Mouse (Mus musculus) left cerebral cortex, postnatal 25 days (tissue): Measurements from ENCODE around the gene Tlnrd1. TPM values are rescaled to one million over a fixed set of nuclear protein-coding genes. Genes with fewer than 3 reads are reported as not detected.
"Not testable (repeated sequence)": the region's sequence is repeated elsewhere in the genome, so short reads cannot be mapped to it uniquely, and the experiment has no call there.

ENCODE experiments used
- DNase-seq, 2 experiments: peaks; one replicate each; pipeline ENCODE4 v3.0.0; 2022; ENCODE audit warnings: low spot score in 2 of 2, mixed read lengths in 1 of 2
- intact Hi-C: fragments of 180-260 bp; cut with DNase I; formaldehyde crosslinking; loops from one replicate; pipeline ENCODE4 v1.15.1; 2025
- total RNA-seq, 2 experiments: library from RNA; stranded (reverse); gene quantifications; 2 replicates each; pipeline ENCODE4 v1.2.3; 2021

Tlnrd1 gene
- 10 to 100 TPM; 21.4 to 26.5 TPM for total RNA-seq

DNA sequence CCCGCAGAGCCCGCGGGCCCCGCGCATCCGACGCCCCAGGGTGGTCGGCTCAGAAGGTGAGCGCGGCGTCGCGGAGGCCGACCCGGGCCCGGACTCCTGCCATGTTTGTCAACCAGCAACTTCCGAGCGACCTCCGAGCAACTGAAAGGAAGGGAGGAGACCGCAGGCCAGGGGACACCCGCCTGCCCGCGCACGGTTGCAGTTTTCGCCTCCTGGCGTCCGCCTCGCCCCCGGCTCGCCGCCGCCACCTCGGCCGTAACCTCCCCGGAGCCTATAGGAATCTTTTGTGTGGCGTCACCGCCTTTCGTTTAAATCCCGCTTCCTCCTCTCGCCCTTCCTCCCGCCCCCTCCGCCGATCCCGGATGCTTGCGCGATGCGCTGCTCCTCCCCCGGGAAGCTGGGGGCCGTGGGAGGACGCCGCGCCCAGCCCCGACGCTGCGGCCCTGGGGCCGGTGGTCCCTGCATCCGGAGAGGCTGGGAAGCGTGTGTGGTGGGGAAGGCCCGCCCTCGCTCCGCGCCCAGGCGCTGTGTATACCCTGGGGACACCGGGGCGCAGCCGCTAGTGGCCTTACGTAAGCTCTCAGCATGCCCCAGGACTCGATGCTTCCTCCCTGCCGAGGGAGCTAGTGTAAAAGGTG is at the start of gene Tlnrd1, which contains the start of gene Mesd:
Gene Tlnrd1, minus strand, starts transcription at position 285 of the 638 bp plus-strand sequence.
Gene Mesd, plus strand, starts transcription at position 446 of the 638 bp plus-strand sequence.
- peak; percentile 91 to 96 for DNase-seq

DNA sequence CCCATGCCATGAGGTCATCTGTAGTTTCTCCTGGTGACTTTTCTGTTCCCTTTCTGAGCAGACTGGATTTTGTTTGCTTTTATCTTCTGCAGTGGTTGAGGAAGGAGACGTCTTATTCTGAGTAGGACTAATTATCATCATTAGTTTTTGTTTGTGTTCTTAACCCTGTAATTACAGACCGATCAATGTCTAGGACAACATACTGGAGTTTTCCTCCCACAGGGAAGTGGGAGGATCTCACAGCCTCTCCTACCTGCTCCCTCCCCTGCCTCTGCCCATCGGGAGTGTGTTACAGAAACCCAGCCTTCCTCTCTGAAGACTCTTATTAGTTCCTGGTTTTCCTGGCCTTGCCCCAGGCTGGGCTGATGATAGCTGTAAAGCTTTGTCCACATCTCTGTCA is 37.5 kb upstream of the Tlnrd1 start:
- intact Hi-C loops: no loop called here
- no peak for DNase-seq

More for the DNA sequence above, at the start of gene Tlnrd1, which contains the start of gene Mesd:
- intact Hi-C loops: loop anchor here (5.0 kb wide), 1 partner anchor 317 kb away; no protein-coding TSS in a partner anchor

DNA sequence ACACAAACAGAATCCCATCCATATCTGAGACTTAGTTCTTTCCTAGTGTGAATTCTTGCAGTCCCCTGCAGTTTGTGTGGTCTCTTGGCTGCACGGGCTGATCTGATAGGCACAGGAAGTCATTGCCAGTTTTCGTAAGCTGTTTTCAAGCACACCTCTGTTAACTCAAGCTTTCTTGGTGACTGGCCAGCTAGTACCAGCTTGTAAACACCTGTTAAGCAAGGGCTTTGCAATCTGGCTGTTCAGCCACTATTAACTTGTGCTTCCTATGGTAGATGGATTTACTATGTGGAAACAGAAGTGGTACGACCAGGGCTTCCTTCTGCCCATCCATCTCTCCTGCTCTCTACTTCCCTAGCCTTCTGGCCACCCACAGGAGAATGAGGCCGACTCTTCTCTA is 36.1 kb upstream of the Tlnrd1 start:
- DNase-seq: no peak
- intact Hi-C loops: no loop called here

DNA sequence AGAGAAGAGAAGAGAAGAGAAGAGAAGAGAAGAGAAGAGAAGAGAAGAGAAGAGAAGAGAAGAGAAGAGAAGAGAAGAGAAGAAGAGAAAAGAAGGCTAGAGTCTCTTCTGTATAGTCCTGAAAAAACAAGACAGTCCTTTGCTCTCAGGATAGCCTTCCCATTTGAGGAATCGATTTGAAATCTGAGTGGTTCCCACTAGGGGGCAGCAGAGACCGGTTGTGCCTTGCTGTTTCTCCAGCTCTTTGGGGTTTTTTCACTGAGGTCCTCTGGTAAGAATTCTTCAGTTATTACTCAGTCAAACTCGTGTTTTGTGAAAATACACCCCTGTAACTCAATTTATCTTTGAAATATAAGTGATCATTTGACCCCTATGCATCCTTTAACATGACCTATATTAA is 30.5 kb upstream of the Tlnrd1 start:
- intact Hi-C loops: loop anchor here (5.0 to 10.0 kb wide), 4 partner anchors 173 to 530 kb away; partner anchors contain the start of gene Cemip
- DNase-seq: peak; percentile 86 to 88

DNA sequence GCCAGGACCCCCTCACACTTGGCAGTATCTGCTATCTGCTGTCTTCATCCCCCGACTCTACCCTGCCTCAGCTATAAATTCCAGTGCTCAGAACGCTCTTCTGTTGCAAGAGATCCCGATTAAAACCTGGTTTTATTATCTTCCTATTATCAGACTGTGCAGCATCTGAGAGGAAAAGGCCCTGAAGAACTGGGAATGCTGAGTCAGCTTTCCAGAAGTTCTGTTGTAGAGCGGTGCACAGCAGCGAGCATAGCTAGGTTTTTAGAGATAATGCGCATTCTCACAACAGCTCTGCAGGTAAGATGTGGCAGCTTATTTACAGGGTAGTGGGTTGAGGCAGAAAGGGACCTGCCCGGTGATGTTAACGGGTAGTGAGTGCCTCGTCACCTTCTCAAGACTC is 29.9 kb upstream of the Tlnrd1 start:
- no peak for DNase-seq
- intact Hi-C loops: loop anchor here (5.0 to 10.0 kb wide), 4 partner anchors 173 to 531 kb away; partner anchors contain the start of gene Cemip

DNA sequence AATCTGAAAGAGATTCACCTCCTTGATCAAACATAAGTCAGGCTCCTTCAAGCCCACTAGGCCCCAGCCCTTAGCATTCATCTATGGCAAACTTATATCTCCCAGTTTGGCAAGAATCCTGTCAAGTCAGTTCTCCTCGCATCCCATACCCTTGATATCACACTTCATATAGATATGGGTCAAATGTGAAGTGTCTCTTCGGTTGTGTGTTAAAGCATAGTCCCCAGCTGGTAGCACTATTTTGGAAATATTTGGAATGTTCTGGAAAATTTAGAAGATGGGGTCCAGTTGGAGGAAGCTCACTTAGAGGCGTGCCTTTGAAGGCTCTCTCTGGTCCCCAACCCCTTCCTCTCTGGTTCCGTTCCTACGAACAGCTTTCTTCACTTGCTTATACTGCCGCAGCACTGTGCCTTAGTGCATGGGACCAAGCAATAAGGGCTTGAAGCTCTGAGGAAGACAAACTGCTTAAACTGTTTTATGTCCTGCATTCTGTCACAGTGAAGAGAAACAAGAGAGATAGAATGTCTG is 29.4 kb upstream of the Tlnrd1 start:
- DNase-seq: no peak
- intact Hi-C loops: loop anchor here (5.0 to 10.0 kb wide), 4 partner anchors 174 to 531 kb away; partner anchors contain the start of gene Cemip

DNA sequence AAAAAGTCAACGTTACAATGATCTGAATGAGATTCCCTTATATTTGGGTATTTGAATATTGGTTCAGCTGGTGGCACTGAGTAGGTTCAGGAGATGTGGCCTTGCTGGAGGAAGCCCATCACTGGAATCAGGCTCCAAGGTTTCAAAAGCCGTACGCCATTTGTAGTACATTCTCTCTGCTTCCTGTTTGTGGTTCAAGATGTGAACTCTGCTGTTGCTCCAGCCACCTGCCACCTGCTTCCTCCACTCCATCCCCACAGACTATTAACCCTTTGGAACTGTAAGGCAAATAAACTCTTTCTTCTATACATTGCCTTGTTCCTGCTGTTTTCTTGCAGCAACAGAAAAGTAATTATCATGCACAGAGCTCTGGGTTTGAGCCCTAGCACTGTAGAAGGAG is 27.8 kb upstream of the Tlnrd1 start:
- no peak for DNase-seq

DNA sequence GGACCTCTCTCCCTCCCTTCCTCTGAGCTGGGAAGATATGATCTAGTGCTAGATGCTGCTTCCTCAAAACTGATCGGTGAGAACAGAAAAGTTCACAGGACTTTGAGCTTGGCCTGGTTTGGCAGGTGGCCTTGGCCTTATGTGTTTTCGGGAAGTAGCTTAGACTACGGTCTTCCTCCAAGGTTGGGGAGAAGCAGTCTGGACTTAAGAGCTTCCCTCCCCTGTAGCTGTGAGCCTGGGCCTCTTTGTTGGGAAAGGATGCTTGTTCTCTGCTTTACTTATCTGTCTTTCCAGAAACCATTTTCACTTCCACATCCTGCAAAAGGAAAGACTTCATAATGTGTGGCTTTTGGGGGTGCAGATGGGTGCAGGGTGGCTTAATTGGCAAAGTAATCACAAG is 20.7 kb upstream of the Tlnrd1 start:
- DNase-seq: no peak
- intact Hi-C loops: no loop called here

More for the DNA sequence above, 27.8 kb upstream of the Tlnrd1 start:
- intact Hi-C loops: loop anchor here (5.0 to 10.0 kb wide), 4 partner anchors 175 to 533 kb away; partner anchors contain the start of gene Cemip

DNA sequence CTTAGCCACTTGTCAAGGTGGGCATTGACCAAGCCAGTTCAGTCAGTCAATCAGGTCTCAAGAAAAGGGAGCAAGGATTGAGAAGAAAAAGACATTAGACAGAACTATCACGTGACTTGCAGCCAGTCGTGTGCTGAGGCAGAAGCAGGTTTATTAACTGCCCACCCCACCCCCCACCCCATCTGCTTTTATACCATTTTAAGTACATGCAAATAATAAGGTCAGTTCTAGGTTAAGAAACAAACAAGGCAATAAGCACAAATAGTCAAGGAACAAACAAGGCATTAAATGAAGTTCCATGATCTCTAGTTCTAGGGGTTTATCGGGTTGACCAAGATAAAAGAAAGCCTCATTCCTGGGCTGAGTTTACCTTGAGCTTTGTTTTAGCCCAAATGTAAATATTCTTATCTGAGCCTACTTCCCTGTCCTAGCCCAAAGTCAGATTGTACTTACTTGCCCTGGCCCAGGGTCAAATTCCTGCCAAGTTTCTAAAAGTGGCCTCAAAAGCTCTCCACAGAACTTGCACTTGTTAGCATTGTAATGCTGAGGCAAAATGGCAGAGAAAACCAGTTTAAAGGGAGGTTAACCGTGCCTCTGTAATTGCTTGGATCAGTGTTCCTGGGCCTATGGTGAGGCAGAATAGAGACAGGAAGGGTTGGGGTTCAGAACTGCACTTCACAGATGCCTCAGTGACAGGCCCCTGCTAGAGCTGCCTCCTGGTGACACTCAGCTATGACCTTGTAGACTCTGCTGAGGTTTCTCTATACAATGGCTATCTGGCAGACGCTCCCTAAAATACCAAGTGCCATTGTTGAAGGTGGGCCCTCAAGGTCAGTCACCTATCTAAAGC is 18.4 kb upstream of the Tlnrd1 start:
- intact Hi-C loops: no loop called here
- no peak for DNase-seq

DNA sequence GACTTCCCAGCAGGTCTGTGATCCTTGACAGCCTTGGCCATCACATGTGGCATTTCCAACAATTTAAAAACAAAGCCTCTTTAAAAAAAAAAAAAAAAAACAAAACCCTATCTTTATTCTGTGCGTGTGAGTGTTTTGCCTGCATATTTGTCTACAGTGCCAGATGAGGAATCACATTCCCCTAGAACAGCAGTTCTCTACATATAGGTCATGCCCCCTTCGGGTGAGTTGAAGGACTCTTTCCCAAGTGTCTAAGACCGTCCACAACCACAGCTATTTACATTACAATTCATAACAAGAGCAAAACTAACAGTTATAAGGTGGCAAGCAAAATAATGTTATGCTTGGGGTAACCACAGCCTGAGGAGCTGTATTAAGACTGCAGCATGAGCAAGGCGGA is 17.3 kb upstream of the Tlnrd1 start:
- DNase-seq: no peak
- intact Hi-C loops: no loop called here

DNA sequence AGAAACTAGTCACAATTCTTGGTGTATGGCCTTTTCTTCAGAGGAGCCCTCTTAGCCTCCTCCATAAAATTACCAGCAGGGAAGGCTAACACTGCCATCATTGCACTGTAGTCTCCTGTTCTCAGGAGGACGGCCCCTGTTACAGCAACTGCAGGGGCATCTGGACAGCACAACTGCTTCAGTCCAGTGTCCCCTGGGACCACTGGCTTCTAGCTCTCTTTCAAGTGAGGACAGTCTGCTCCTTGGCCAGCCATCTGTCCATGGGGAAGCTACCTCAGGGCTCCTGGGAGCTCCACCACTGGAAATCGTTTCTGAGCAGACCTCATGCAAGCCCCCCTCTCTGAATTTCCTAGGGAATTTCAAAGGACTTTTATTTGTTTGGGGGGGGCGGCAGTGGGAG is 16.4 kb upstream of the Tlnrd1 start:
- no peak for DNase-seq
- intact Hi-C loops: no loop called here

DNA sequence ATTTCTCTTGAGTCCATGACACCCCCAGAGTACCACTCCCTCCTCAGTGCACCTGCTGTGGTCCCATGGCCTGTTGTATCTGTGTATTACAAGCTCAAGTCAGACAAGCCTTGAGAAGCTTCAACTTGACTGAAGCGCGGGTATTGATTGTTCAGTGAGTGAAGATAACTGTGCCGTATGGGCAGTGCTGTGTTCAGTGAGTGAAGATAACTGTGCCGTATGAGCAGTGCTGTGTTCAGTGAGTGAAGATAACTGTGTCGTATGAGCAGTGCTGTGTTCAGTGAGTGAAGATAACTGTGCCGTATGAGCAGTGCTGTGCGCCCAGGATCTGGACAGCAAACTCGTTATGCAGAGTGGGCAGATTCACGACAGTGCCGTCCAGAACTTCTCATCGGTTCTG is 14.2 kb upstream of the Tlnrd1 start:
- intact Hi-C loops: no loop called here
- DNase-seq: no peak

DNA sequence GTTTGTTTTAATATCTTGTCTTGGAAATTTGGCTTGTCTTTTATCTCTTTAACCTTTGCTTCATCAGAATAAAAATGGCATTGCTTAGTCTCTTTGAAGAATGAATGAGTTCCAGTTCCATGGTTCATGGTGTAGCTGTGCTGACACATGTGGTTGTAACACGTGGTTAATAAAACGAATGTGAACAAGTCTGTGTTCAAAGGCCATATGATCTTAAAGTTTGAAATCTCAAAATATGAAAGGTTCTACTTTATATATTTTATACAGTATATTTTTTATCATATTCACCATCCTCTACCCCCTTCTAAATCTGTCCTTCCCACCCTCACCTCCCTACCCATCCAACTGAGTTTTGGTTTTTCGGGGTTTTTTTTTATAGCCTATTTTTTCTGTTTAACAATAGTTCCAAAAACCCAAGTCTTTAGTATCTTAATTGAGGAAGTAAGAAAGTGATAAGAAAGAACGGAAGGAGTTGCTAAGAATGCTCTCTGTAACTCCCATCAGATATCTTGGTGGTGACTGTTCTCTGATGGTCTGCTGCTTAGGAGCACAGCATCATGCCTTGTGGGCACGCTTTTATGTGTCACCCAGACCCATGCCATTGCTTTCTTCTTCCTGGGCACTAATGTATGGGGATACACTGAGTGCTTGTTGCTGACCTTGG is 12.1 kb upstream of the Tlnrd1 start:
- intact Hi-C loops: no loop called here
- DNase-seq: no peak

DNA sequence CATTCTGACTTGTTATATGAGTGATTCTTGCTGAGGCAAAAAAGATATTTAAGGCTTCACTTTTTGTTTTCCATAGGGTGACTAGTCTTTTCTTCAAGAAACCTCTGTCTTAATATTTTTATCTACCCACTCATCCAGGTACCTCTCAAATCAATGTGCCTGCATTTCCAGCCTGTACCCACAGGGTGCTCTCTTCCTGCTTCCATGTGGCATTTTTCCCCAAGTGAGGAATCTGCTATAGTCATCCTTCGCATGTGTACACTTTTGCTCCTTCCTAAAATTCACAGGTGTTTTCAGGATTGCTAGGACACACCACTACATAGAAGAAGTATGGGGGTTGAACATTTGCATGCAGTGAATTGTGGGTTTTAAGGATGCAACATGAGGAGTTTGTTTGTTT is 10.2 kb upstream of the Tlnrd1 start:
- intact Hi-C loops: no loop called here

DNA sequence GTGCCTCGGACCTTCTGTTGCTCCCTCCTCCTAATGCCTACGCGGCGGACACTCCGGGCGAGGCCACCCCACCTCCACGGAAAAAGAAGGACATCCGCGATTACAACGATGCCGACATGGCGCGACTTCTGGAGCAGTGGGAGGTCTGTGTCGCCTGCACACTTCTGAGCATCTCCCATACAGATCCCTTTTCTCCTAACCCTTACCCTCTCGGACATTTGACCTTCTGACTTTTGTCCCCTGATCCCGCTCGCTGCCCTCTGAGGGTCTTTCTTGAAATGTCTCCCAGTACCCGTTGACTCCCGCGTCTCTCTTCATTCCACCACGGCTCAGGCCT is 8.2 kb upstream of the Tlnrd1 start:
- intact Hi-C loops: no loop called here

More for the DNA sequence above, 10.2 kb upstream of the Tlnrd1 start:
- DNase-seq: no peak

DNA sequence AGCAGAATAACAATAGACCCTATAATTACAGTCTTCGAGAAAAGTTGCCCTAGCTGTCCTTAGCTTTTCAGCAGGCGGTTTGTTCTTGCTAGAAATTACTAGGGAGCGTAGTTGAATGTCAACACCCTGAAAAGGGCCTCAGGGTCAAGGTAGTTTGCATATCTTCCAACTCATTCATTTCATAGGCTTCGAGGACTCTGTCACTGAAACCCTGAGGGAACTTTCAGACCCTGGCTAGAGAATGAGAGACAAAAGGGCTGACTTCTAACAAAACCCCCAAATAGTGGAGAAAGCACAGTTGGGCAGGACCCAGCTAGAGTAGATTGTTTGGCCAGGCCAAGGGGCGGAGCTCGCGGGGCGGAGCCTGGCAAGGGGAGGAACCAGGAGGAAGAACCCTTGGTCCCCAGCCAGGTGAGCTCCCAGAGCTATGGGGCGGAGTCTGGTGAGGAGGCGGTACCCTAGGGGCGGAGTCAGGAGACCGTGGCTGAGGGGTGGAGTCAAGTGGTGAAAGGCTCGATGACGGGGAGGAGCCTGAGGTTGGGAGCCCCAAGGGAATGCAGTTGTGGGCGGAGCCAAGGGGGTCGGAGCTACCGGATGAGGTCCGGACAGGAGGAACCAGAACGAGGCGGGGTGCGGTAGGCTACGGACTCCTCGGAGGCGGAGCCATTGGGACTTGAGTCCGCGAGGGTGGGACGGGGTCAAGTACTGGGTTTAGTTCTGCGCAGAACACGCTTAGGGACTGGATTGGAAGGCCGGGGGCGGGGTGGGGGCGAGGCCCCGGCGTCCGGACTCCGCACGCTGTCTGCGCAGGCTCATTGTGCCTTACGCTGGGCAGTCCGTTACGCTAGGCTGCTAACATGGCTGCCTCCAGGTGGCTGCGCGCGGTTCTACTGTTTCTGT is 7.6 kb upstream of the Tlnrd1 start:
- intact Hi-C loops: no loop called here
- peak; percentile 96 to 99 for DNase-seq

More for the DNA sequence above, 8.2 kb upstream of the Tlnrd1 start:
- DNase-seq: no peak

DNA sequence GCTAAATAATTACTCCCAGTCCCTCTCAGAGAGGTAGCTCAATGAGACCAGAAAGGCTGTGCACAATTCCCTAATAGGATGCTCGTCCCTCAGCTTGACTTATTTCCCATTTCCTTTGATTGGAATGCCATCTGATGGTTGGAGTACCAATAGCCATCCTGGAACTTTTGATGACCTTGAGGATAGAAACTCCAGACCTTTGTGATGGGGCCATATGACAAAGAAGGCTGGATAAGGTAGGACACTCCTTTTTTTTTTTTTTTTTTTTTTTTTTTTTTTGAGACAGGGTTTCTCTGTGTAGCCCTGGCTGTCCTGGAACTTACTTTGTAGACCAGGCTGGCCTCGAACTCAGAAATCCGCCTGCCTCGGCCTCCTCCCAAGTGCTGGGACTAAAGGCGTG is 5.8 kb upstream of the Tlnrd1 start:
- intact Hi-C loops: loop anchor here (5.0 kb wide), 1 partner anchor 223 kb away; no protein-coding TSS in a partner anchor
- not testable (repeated sequence) for DNase-seq

DNA sequence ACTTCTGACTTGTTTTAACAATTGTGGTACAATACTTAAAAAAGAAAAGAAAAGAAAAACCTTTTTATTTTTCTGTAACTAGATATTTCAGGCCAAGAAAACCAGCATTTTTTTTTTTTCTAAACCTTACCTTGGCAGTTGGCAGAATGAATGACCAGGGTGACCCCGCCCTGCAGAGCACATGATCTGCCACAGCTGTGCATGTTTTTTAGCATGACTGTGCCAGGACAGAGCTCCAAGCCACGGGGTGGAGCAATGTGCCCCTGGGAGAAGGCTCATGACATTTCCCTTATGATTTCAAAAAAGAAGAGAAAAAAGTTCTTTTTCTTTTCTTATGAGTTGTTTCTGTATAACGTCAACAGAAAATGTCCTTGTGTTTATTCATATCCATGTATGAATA is 5.3 kb upstream of the Tlnrd1 start:
- intact Hi-C loops: loop anchor here (5.0 kb wide), 1 partner anchor 222 kb away; no protein-coding TSS in a partner anchor
- DNase-seq: no peak
